Mouse (Mus musculus): ENCODE results near the gene Hdhd3. TPM values are rescaled to one million over a fixed set of nuclear protein-coding genes. Genes with fewer than 3 reads are reported as not detected.

The Hdhd3 gene
- 0.58 and 0.84 TPM in 2 replicates for polyA plus RNA-seq (2012)

DNA sequence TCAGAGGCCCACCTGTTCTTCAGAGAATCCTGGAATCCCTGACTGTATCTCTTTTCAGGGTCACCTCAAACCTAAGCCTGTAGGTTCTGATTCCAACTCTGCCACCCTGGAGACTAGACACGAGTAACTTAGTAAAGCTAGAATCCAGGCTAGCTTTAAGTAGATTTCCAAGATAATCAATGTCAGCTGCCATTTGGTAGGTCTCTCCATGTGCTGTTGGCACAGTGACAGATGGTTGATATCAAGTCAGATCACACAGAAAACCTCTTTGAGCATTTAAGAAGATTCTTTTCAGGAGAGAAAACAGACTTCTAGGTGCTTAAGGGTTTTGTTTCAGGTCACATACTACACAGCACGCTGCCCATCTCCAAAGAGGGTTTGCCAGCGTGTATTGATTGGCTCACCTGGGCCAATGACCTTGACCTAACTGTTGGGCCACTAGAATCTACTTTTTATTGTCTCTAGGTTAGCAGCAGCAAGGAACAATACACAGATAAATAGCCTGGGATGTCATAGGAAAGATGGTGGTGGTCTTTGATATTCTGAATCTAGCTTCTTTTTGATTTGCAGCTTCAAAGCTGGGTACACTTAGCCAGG, at the start of gene Hdhd3:
Gene Hdhd3 (minus strand): TSS at position 94 of the 597 bp plus-strand sequence.

GRCm38 (mm10) chr4:62524651-62525488, 21.6 kb upstream of the Hdhd3 start, which contains the start of the genes Pole3 and 4933430I17Rik:
Gene Pole3, minus strand, starts transcription at chr4:62525068.
Gene 4933430I17Rik, plus strand, starts transcription at chr4:62525369.

DNA sequence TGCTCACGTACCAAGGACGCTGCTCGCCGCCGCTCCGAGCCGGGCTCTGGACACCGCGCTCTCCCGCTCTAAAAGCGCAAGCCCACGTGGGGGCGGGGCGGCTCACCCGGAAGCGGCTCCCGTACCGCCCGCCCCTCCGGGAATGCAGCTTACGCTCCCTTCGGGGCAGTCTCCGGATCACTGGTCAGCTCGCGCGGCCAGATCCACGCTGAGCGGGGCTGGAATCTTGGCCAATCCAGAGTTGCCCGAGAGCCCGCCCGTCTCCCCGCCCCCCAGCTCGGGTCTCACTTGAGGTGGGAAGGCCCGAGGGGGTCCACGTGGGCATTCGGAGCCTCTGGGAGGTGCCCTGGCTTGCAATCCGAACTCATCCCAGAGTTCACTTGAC, 16.6 kb upstream of the Hdhd3 start, which contains the start of gene Alad:
Gene Alad (minus strand): TSS at position 70 of the 385 bp plus-strand sequence.

GRCm38 (mm10) chr4:62479937-62480708, 23.1 kb downstream of the Hdhd3 start, which contains the start of gene Bspry:
Gene Bspry, plus strand, starts transcription at chr4:62480053.

DNA sequence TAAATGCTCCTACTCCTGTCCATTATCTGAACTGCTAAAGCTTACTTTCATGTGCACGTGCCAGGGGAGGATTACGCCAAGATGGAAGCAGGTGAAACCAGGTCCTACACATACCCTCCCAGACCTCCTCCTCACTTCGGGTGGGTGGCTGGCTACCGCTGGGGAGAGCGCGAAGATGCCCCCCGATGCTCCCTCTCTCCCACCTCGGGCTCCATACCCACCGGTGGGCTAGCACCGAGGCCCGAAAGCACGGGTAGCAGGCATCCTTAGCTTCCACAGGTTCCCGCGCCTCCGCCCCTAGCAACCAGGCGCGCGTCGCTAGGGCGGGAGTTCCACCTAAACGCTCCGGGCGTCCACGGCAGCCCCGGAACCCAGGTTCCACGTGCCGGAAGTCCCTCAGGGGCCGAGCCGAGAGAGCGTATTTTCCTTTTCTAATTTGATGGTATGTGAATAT, 32.6 kb downstream of the Hdhd3 start, which contains the start of gene Wdr31:
Gene Wdr31 (minus strand): TSS at position 299 of the 454 bp plus-strand sequence.

Other genes starting within 250 kb of the Hdhd3 start
- 1.4 and 1.8 TPM in 2 replicates for gene Slc31a2, start 240.9 kb downstream of the Hdhd3 start, polyA plus RNA-seq (2012)
- gene Fkbp15, start 142.9 kb downstream of the Hdhd3 start, polyA plus RNA-seq (2012): 12.2 and 13.8 TPM in 2 replicates
- gene Slc31a1, start 142.7 kb downstream of the Hdhd3 start, polyA plus RNA-seq (2012): 1.7 and 2.0 TPM in 2 replicates
- 22.7 and 35.0 TPM in 2 replicates for gene Cdc26, start 94.8 kb downstream of the Hdhd3 start, polyA plus RNA-seq (2012)
- gene Prpf4, start 94.7 kb downstream of the Hdhd3 start, polyA plus RNA-seq (2012): 2.2 TPM in 2 replicates
- not detected in 2 replicates for gene Rnf183, start 68.2 kb downstream of the Hdhd3 start, polyA plus RNA-seq (2012)
- gene Wdr31, start 32.6 kb downstream of the Hdhd3 start, polyA plus RNA-seq (2012): 1.2 and 1.4 TPM in 2 replicates
- gene Bspry, start 23.4 kb downstream of the Hdhd3 start, polyA plus RNA-seq (2012): 0.24 and 0.48 TPM in 2 replicates
- 118 and 150 TPM in 2 replicates for gene Alad, start 16.5 kb upstream of the Hdhd3 start, polyA plus RNA-seq (2012)
- 35.7 and 46.1 TPM in 2 replicates for gene Pole3, start 21.6 kb upstream of the Hdhd3 start, polyA plus RNA-seq (2012)
- gene 4933430I17Rik, start 21.9 kb upstream of the Hdhd3 start, polyA plus RNA-seq (2012): not detected in 2 replicates
- gene Rgs3, start 56.4 kb upstream of the Hdhd3 start, polyA plus RNA-seq (2012): 26.4 and 31.7 TPM in 2 replicates